Mouse (Mus musculus): ENCODE results near the gene Frmd8.

The Frmd8 gene

GRCm38 (mm10) chr19:5849843-5850527, 25.1 kb downstream of the Frmd8 start:
- peak; percentile 88 for DNase-seq (ENCODE audit: low spot score)

- peak; percentile 63 for DNase-seq (ENCODE audit: low spot score)
These were observed 26.0 kb downstream of the Frmd8 start for GRCm38 (mm10) chr19:5848826-5849672.

GRCm38 (mm10) chr19:5848032-5848825, 26.8 kb downstream of the Frmd8 start:
- peak; percentile 71 for DNase-seq (ENCODE audit: low spot score)

- DNase-seq (ENCODE audit: low spot score), result peak; percentile 43
These were observed 27.7 kb downstream of the Frmd8 start for GRCm38 (mm10) chr19:5847306-5847796.

- peak; percentile 95 for DNase-seq (ENCODE audit: low spot score)
These were observed 28.3 kb downstream of the Frmd8 start for GRCm38 (mm10) chr19:5846557-5847305.

- no peak for DNase-seq (ENCODE audit: low spot score)
These were observed 28.9 kb downstream of the Frmd8 start for GRCm38 (mm10) chr19:5846154-5846553.

- DNase-seq (ENCODE audit: low spot score), result peak; percentile 96
These were observed 29.5 kb downstream of the Frmd8 start for GRCm38 (mm10) chr19:5845319-5846135.

GRCm38 (mm10) chr19:5844831-5845318, 30.2 kb downstream of the Frmd8 start:
- peak; percentile 37 for DNase-seq (ENCODE audit: low spot score)

- peak; percentile 40 for DNase-seq (ENCODE audit: low spot score)
These were observed 31.0 kb downstream of the Frmd8 start for GRCm38 (mm10) chr19:5843781-5844691.

GRCm38 (mm10) chr19:5842785-5843730, 32.0 kb downstream of the Frmd8 start:
- peak; percentile 52 for DNase-seq (ENCODE audit: low spot score)

- no peak for DNase-seq (ENCODE audit: low spot score)
These were observed 32.9 kb downstream of the Frmd8 start for GRCm38 (mm10) chr19:5841999-5842784.

- no peak for DNase-seq (ENCODE audit: low spot score)
These were observed 33.6 kb downstream of the Frmd8 start for GRCm38 (mm10) chr19:5841389-5841946.

GRCm38 (mm10) chr19:5840890-5841388, 34.1 kb downstream of the Frmd8 start:
- no peak for DNase-seq (ENCODE audit: low spot score)

- no peak for DNase-seq (ENCODE audit: low spot score)
These were observed 34.8 kb downstream of the Frmd8 start for GRCm38 (mm10) chr19:5840086-5840889.

- no peak for DNase-seq (ENCODE audit: low spot score)
These were observed 35.6 kb downstream of the Frmd8 start for GRCm38 (mm10) chr19:5839317-5840085.
